ENCODE assay signal across 33 mouse cellular contexts in the genomic region with DNA sequence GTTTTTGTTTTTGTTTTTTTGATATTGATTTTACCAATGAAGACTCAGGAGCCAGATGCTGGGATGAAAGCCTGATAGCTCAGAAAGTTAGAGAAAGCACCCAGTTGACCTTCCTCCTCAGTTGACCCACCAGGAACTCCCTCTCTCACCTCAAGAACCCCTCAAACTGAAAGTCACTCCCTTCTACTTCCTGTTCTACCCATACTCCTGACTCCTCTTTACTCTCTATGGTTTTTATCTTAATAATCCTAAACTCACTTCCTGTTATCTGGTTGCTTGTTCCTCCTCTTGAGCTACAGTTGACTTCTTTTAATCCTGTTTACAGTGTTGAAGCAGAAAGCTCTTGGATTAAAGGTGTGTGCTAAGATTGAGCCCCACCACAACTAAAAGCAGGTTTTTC. TPM values are rescaled to one million over a fixed set of nuclear protein-coding genes. Genes with fewer than 3 reads are reported as not detected.
A peak's percentile ranks its signal among the peaks of the same experiment; 100 is the strongest.
DNase-seq lines count a peak whose midpoint lies in the region; ATAC-seq and TF ChIP-seq lines count a peak whose summit lies in the region.
"Had no signal": no experiment of that assay in that cellular context is flagged by ENCODE, and none has a peak within 500 bp of the region (broad histone marks: within the 10 kb centered on the region; RNA-seq: fewer than 3 reads in every experiment).

No protein-coding gene starts in this region.

- H3K4me2 ChIP-seq in kidney, embryonic 14.5 days (replicated peaks; ENCODE audit: low read depth, low read length), result no peak overlapping the region
- H3K4me2 ChIP-seq: embryonic facial prominence, embryonic 15.5 days; forebrain, embryonic 13.5 days; heart, embryonic 11.5 days; hindbrain, embryonic 13.5 days; limb, embryonic 15.5 days; liver, embryonic 13.5 days; midbrain, embryonic 11.5 days; neural tube, embryonic 13.5 days had no signal

- DNase-seq in gastrocnemius, adult 2 months, result no peak
- DNase-seq in thymus, adult 18-20 months, result no peak
- DNase-seq in right cerebral cortex, adult 2 months (ENCODE audit: low spot score in 2 of 2), result no peak
- DNase-seq: adrenal gland, postnatal 25 days; cerebellum, adult 11-12 months; cerebellum, postnatal 10 days; gastrocnemius, postnatal 25 days; heart, adult 18-20 months; heart, postnatal 36 days; kidney, adult 18-20 months; kidney, postnatal 36 days; left cerebral cortex, postnatal 4 days; liver, embryonic 13.5 days; lung, adult 18-20 months; lung, postnatal 10 days; thymus, postnatal 25 days had no signal

- H3K27me3 ChIP-seq in kidney, embryonic 14.5 days (ENCODE audit: control insufficient read depth, insufficient read depth, low read length), result no peaks in the 10 kb centered on the region
- H3K27me3 ChIP-seq: embryonic facial prominence, embryonic 15.5 days; forebrain, embryonic 13.5 days; hindbrain, embryonic 13.5 days; limb, embryonic 15.5 days; liver, embryonic 13.5 days; neural tube, embryonic 13.5 days; Patski had no signal

- intact Hi-C loops in gastrocnemius, adult 2 months (cut with DNase I), result no loop called here

- H3K4me1 ChIP-seq in kidney, embryonic 14.5 days (ENCODE audit: control insufficient read depth, insufficient read depth, low read length), result no peaks in the 10 kb centered on the region
- H3K4me1 ChIP-seq: embryonic facial prominence, embryonic 10.5 days; embryonic facial prominence, embryonic 15.5 days; forebrain, embryonic 13.5 days; hindbrain, embryonic 13.5 days; limb, embryonic 15.5 days; liver, embryonic 13.5 days; neural tube, embryonic 13.5 days had no signal

- H3K9me3 ChIP-seq in kidney, embryonic 14.5 days (ENCODE audit: control insufficient read depth, low read length), result no peaks in the 10 kb centered on the region
- H3K9me3 ChIP-seq: embryonic facial prominence, embryonic 15.5 days; forebrain, embryonic 13.5 days; hindbrain, embryonic 13.5 days; limb, embryonic 15.5 days; liver, embryonic 13.5 days had no signal

- H3K4me3 ChIP-seq in gastrocnemius, adult 2 months, result no peak overlapping the region
- H3K4me3 ChIP-seq in kidney, embryonic 14.5 days (ENCODE audit: low read length), result no peak overlapping the region
- H3K4me3 ChIP-seq: embryonic facial prominence, embryonic 10.5 days; embryonic facial prominence, embryonic 15.5 days; forebrain, embryonic 13.5 days; hindbrain, embryonic 13.5 days; layer of hippocampus, adult 2 months; left cerebral cortex, adult 2 months; limb, embryonic 15.5 days; liver, embryonic 13.5 days; myocyte; neural tube, embryonic 13.5 days had no signal

- H3K36me3 ChIP-seq in kidney, embryonic 14.5 days (ENCODE audit: control insufficient read depth, insufficient read depth, low read length), result no peaks in the 10 kb centered on the region
- H3K36me3 ChIP-seq: embryonic facial prominence, embryonic 10.5 days; embryonic facial prominence, embryonic 15.5 days; hindbrain, embryonic 13.5 days; limb, embryonic 15.5 days; liver, embryonic 13.5 days; neural tube, embryonic 13.5 days had no signal

- ATAC-seq in CD4-positive, CD25-positive, alpha-beta regulatory T cell, adult 4 months, result peak; percentile 68
- ATAC-seq in common myeloid progenitor, adult 5-6 weeks (replicated peaks; ENCODE audit: low read depth, poor library complexity, severe bottlenecking), result peak; percentile 73
- peak; percentile 84 for ATAC-seq in megakaryocyte, adult 5-6 weeks (ENCODE audit: poor library complexity, severe bottlenecking)
- ATAC-seq in kidney, embryonic 14.5 days (ENCODE audit: low FRiP score, low TSS enrichment), result no peak
- ATAC-seq: forebrain, embryonic 13.5 days; midbrain, embryonic 16.5 days; Patski had no signal

- no peak for TF ChIP-seq CTCF in gastrocnemius, adult 2 months (IDR thresholded peaks at IDR 0.05)

- H3K9ac ChIP-seq in kidney, embryonic 14.5 days (ENCODE audit: low read depth, low read length), result no peak overlapping the region
- H3K9ac ChIP-seq: embryonic facial prominence, embryonic 15.5 days; forebrain, embryonic 13.5 days; hindbrain, embryonic 13.5 days; limb, embryonic 15.5 days; liver, embryonic 13.5 days; neural tube, embryonic 13.5 days had no signal

- H3K27ac ChIP-seq in gastrocnemius, adult 2 months, result no peak overlapping the region
- H3K27ac ChIP-seq in kidney, embryonic 14.5 days (ENCODE audit: low read depth, low read length), result no peak overlapping the region
- H3K27ac ChIP-seq: embryonic facial prominence, embryonic 10.5 days; embryonic facial prominence, embryonic 15.5 days; forebrain, embryonic 13.5 days; hindbrain, embryonic 13.5 days; layer of hippocampus, adult 2 months; left cerebral cortex, adult 2 months; limb, embryonic 15.5 days; liver, embryonic 13.5 days; neural tube, embryonic 13.5 days had no signal

RNA-seq across cellular contexts. Expression of a gene that starts 12.3 kb away (rescaled TPM):
- 1 to 10 TPM; 1.2 to 2.5 TPM for polyA plus RNA-seq in CD4-positive, CD25-positive, alpha-beta regulatory T cell, adult 4 months (2017; shearing (Covaris generic))
- total RNA-seq in common myeloid progenitor, adult 5-6 weeks (2017), result 10.3 and 10.4 TPM in 2 replicates
- total RNA-seq in megakaryocyte, adult 5-6 weeks (2015), result 33.2 and 35.8 TPM in 2 replicates
- total RNA-seq in megakaryocyte, adult 5-6 weeks (2017), result 5.9 and 12.3 TPM in 2 replicates
- total RNA-seq in gastrocnemius, adult 2 months (2021), result not detected
- 0.92 and 2.0 TPM in 2 replicates for polyA plus RNA-seq in kidney, embryonic 14.5 days (2014; fragmentation: Nextera tagmentation; extraction: Ambion mirVana)
- total RNA-seq: gastrocnemius, postnatal 25 days had no signal
- polyA plus RNA-seq: hindbrain, embryonic 13.5 days; neural tube, embryonic 13.5 days had no signal

Comparison
In these comparisons a context has a peak if more than half of its experiments do, and no peak if none do; other contexts are left out.
1. RNA of a gene that starts 12.3 kb away (total RNA-seq): 5.9 to 35.8 TPM in megakaryocyte, adult 5-6 weeks and 10.3 to 10.4 TPM in common myeloid progenitor, adult 5-6 weeks; not detected in gastrocnemius, adult 2 months; every median in the first group is over 4 times any median in the second.